Mouse (Mus musculus) stomach, embryonic 16.5 days (tissue): Measurements from ENCODE around the gene Glmp. TPM values are rescaled to one million over a fixed set of nuclear protein-coding genes. Genes with fewer than 3 reads are reported as not detected.
"Not testable (repeated sequence)": the region's sequence is repeated elsewhere in the genome, so short reads cannot be mapped to it uniquely, and the experiment has no call there.

Experiments
- ATAC-seq: fragments of 200-750 bp; cut with Nextera tagmentation; 2 replicates; pipeline ENCODE4 v1.8.0; 2017; ENCODE audit warnings: moderate number of reproducible peaks, moderate TSS enrichment; ENCODE audit not compliant: insufficient read depth, low FRiP score
- H3K27ac ChIP-seq: fragments of 300-500 bp; sonication (generic); 2 replicates; pipeline ENCODE4 v1.5.1; 2014; ENCODE audit warnings: low read length
- H3K27me3 ChIP-seq: fragments of 300-500 bp; sonication (generic); 2 replicates; pipeline ENCODE4 v1.6.1; 2014; ENCODE audit warnings: low read length, control low read depth, mixed read lengths; ENCODE audit not compliant: control insufficient read depth, insufficient read depth
- H3K36me3 ChIP-seq: fragments of 300-500 bp; sonication (generic); 2 replicates; pipeline ENCODE4 v1.6.1; 2014; ENCODE audit warnings: low read length; ENCODE audit not compliant: control insufficient read depth, insufficient read depth
- H3K4me1 ChIP-seq: fragments of 300-500 bp; sonication (generic); 2 replicates; pipeline ENCODE4 v1.6.1; 2014; ENCODE audit warnings: low read length, control low read depth, mixed read lengths; ENCODE audit not compliant: control insufficient read depth, insufficient read depth
- H3K4me2 ChIP-seq: fragments of 300-500 bp; sonication (generic); 2 replicates; pipeline ENCODE4 v1.6.1; 2014; ENCODE audit warnings: low read depth, low read length, mixed read lengths
- H3K4me3 ChIP-seq: fragments of 300-500 bp; sonication (generic); replicated peaks from 2 replicates; pipeline ENCODE4 v1.5.1; 2014; ENCODE audit warnings: mild to moderate bottlenecking, low read length
- H3K9ac ChIP-seq: fragments of 300-500 bp; sonication (generic); 2 replicates; pipeline ENCODE4 v1.6.1; 2014; ENCODE audit warnings: low read length
- H3K9me3 ChIP-seq: fragments of 300-500 bp; sonication (generic); replicated peaks from 2 replicates; pipeline ENCODE4 v1.6.1; 2016; ENCODE audit warnings: low read length, control low read depth; ENCODE audit not compliant: control insufficient read depth
- WGBS: fragments of 180-500 bp; shearing (Covaris S2); extraction: QIAGEN DNeasy Blood & Tissue Kit; methylation state at CpG from one replicate; pipeline ENCODE4 v1.1.7; 2014; 5-methylcytosine and 5-hydroxymethylcytosine counted together
- polyA plus RNA-seq: library from polyadenylated mRNA; unstranded; fragments of >200 nt; fragmentation: Nextera tagmentation; extraction: Ambion mirVana; gene quantifications from 2 replicates; pipeline ENCODE4 v1.2.1, GENCODE M21; 2015

The Glmp gene
- polyA plus RNA-seq, 1 experiment from 2014 or later: 191 TPM

GRCm38 (mm10) chr3:88366830-88367428, 42.1 kb downstream of the Glmp start:
- H3K27me3 ChIP-seq: peaks cover 16% of the 10 kb centered on the region
- H3K36me3 ChIP-seq, H3K27ac ChIP-seq, H3K9me3 ChIP-seq: not testable (repeated sequence)
- peaks cover 12% of the 10 kb centered on the region; the same call in 1 of the 2 replicates for H3K4me1 ChIP-seq
- peak overlapping the region; percentile 41 for H3K4me2 ChIP-seq
- 6% methylated on average over 19 of the region's 22 CpGs for WGBS
- H3K9ac ChIP-seq: 0 out of 2 replicates have a peak overlapping the region, but pooled peaks have one; percentile 50
- H3K4me3 ChIP-seq: 0 out of 2 replicates have a peak overlapping the region, but pooled peaks have one; percentile 11
- ATAC-seq: peak; percentile 70

- Histone ChIP-seq H3K27me3 (peaks cover 16% of the 10 kb centered on the region), H3K4me1 (peaks cover 12% of the 10 kb centered on the region; the same call in 1 of the 2 replicates)
- not testable (repeated sequence) for H3K4me2 ChIP-seq, H3K4me3 ChIP-seq, H3K9ac ChIP-seq, H3K27ac ChIP-seq, H3K36me3 ChIP-seq, H3K9me3 ChIP-seq, ATAC-seq
- WGBS: 56% methylated on average over 3 of the region's 7 CpGs
Measured at GRCm38 (mm10) chr3:88367517-88367916, 42.7 kb downstream of the Glmp start.

GRCm38 (mm10) chr3:88368511-88368910, 43.7 kb downstream of the Glmp start:
- not testable (repeated sequence) for H3K36me3 ChIP-seq, H3K9ac ChIP-seq, H3K4me2 ChIP-seq, H3K9me3 ChIP-seq, ATAC-seq, H3K4me3 ChIP-seq, H3K27ac ChIP-seq
- WGBS: 79% methylated on average over 7 of the region's 7 CpGs
- Histone ChIP-seq H3K4me1 (peaks cover 12% of the 10 kb centered on the region; the same call in 1 of the 2 replicates), H3K27me3 (peaks cover 16% of the 10 kb centered on the region)

GRCm38 (mm10) chr3:88372643-88373042, 47.8 kb downstream of the Glmp start, which contains the start of gene Bglap3:
Gene Bglap3, minus strand, starts transcription at chr3:88372743.
- not testable (repeated sequence) for H3K36me3 ChIP-seq, H3K27ac ChIP-seq, H3K4me2 ChIP-seq, H3K9me3 ChIP-seq, ATAC-seq, H3K4me1 ChIP-seq, H3K27me3 ChIP-seq, H3K9ac ChIP-seq, H3K4me3 ChIP-seq
- WGBS: 88% methylated on average over 9 of the region's 9 CpGs

- H3K27ac ChIP-seq: peak overlapping the region; percentile 64; the same call in 1 of the 2 replicates
- peak; percentile 91 for ATAC-seq
- WGBS: 7% methylated on average over 16 of the region's 19 CpGs
Measured at GRCm38 (mm10) chr3:88375750-88376626, 51.2 kb downstream of the Glmp start.

GRCm38 (mm10) chr3:88376644-88377043, 51.8 kb downstream of the Glmp start:
- not testable (repeated sequence) for H3K9ac ChIP-seq, H3K27me3 ChIP-seq, H3K36me3 ChIP-seq, H3K9me3 ChIP-seq, H3K4me1 ChIP-seq, ATAC-seq, H3K27ac ChIP-seq
- 22% methylated on average over 6 of the region's 7 CpGs for WGBS
- Histone ChIP-seq H3K4me2 (peak overlapping the region; percentile 56), H3K4me3 (peak overlapping the region; percentile 33)

More at GRCm38 (mm10) chr3:88375750-88376626, 51.2 kb downstream of the Glmp start:
- Histone ChIP-seq H3K4me3 (peak overlapping the region; percentile 33), H3K9ac (peak overlapping the region; percentile 58; the same call in 1 of the 2 replicates), H3K4me2 (peak overlapping the region; percentile 56)
- H3K27me3 ChIP-seq, H3K9me3 ChIP-seq, H3K4me1 ChIP-seq, H3K36me3 ChIP-seq: not testable (repeated sequence)

GRCm38 (mm10) chr3:88378599-88378998, 53.8 kb downstream of the Glmp start, which contains the start of gene Bglap2:
Gene Bglap2, minus strand, starts transcription at chr3:88378699.
- not testable (repeated sequence) for H3K4me3 ChIP-seq, H3K4me2 ChIP-seq, H3K9ac ChIP-seq, H3K36me3 ChIP-seq, H3K9me3 ChIP-seq, ATAC-seq, H3K27ac ChIP-seq, H3K27me3 ChIP-seq, H3K4me1 ChIP-seq
- WGBS: 81% methylated on average over 5 of the region's 5 CpGs
